Mouse (Mus musculus): ENCODE measurements around the gene Cd180.

Gene Cd180

GRCm38 (mm10) chr13:102783531-102784310 is 90.4 kb downstream of the Cd180 start:
- no peak for DNase-seq (ENCODE audit: low spot score)

- no peak for DNase-seq (ENCODE audit: low spot score)
Observed at GRCm38 (mm10) chr13:102786666-102787230, 93.4 kb downstream of the Cd180 start.

All from yolk sac, embryonic 10.5 days (tissue).